Mouse (Mus musculus): ENCODE results near the gene Ccl25. TPM values are rescaled to one million over a fixed set of nuclear protein-coding genes. Genes with fewer than 3 reads are reported as not detected.

Ccl25 gene
- 23.1 and 26.0 TPM in 2 replicates for polyA plus RNA-seq (2016; fragmentation: Nextera tagmentation; extraction: Ambion mirVana)

GRCm38 (mm10) chr8:4324983-4325750 lies at the start of gene Ccl25, which contains the start of gene Elavl1:
TSS of gene Ccl25 (plus strand) at chr8:4325210.
TSS of gene Elavl1 (minus strand) at chr8:4325413.
- H3K4me2 ChIP-seq (replicated peaks) = peak within 1 kb of the TSS; percentile 88
- peak within 1 kb of the TSS; percentile 89 for H3K27ac ChIP-seq
- peaks cover 25% of the 10 kb centered on the region for H3K4me1 ChIP-seq
- no peaks in the 10 kb centered on the region for H3K9me3 ChIP-seq
- no peaks in the 10 kb centered on the region for H3K27me3 ChIP-seq
- peak within 1 kb of the TSS; percentile 99 for H3K9ac ChIP-seq
- H3K4me3 ChIP-seq = peak within 1 kb of the TSS; percentile 97
- ATAC-seq (ENCODE audit: insufficient number of reproducible peaks, insufficient read depth, low FRiP score, low TSS enrichment) = peak; percentile 95
- peaks cover 42% of the 10 kb centered on the region for H3K36me3 ChIP-seq
- 1% methylated on average over 78 of the region's 78 CpGs for WGBS

- H3K9ac ChIP-seq = peak within 1 kb of the TSS; percentile 66
- peaks cover 7% of the 10 kb centered on the region for H3K4me1 ChIP-seq
- H3K9me3 ChIP-seq = no peaks in the 10 kb centered on the region
- H3K27ac ChIP-seq = peak within 1 kb of the TSS; percentile 41; the same call in 1 of the 2 replicates
- ATAC-seq (ENCODE audit: insufficient number of reproducible peaks, insufficient read depth, low FRiP score, low TSS enrichment) = peak; percentile 91
- H3K4me3 ChIP-seq = peak within 1 kb of the TSS; percentile 64
- WGBS = under 1% methylated on average over 39 of the region's 39 CpGs
- no peaks in the 10 kb centered on the region for H3K27me3 ChIP-seq
- H3K36me3 ChIP-seq = peaks cover 23% of the 10 kb centered on the region
- peak within 1 kb of the TSS; percentile 72 for H3K4me2 ChIP-seq (replicated peaks)
These were observed 49.5 kb upstream of the Ccl25 start, which contains the start of gene Timm44 for GRCm38 (mm10) chr8:4275275-4276110. TSS of gene Timm44 (minus strand) at chr8:4275913.

- Histone ChIP-seq H3K27ac (peak overlapping the region; percentile 41; the same call in 1 of the 2 replicates), H3K4me3 (peak overlapping the region; percentile 64), H3K27me3 (no peaks in the 10 kb centered on the region), H3K9ac (peak overlapping the region; percentile 66), H3K36me3 (peaks cover 18% of the 10 kb centered on the region), H3K9me3 (no peaks in the 10 kb centered on the region), H3K4me1 (peaks cover 7% of the 10 kb centered on the region), H3K4me2 (replicated peaks) (peak overlapping the region; percentile 72)
- ATAC-seq (ENCODE audit: insufficient number of reproducible peaks, insufficient read depth, low FRiP score, low TSS enrichment) = peak; percentile 47; the same call in 1 of the 2 replicates
- 28% methylated on average over 9 of the region's 9 CpGs for WGBS
These were observed 48.9 kb upstream of the Ccl25 start for GRCm38 (mm10) chr8:4276111-4276465.

GRCm38 (mm10) chr8:4292738-4293137 lies 32.3 kb upstream of the Ccl25 start:
- 93% methylated on average over 5 of the region's 5 CpGs for WGBS
- H3K4me3 ChIP-seq = no peak overlapping the region

GRCm38 (mm10) chr8:4297822-4298221 lies 27.2 kb upstream of the Ccl25 start:
- H3K36me3 ChIP-seq = peaks cover 83% of the 10 kb centered on the region
- 91% methylated on average over 4 of the region's 4 CpGs for WGBS

More at GRCm38 (mm10) chr8:4292738-4293137, 32.3 kb upstream of the Ccl25 start:
- Histone ChIP-seq H3K36me3 (peaks cover 79% of the 10 kb centered on the region), H3K27me3 (no peaks in the 10 kb centered on the region), H3K9ac (no peak overlapping the region), H3K4me1 (no peaks in the 10 kb centered on the region), H3K4me2 (replicated peaks) (no peak overlapping the region), H3K9me3 (no peaks in the 10 kb centered on the region), H3K27ac (no peak overlapping the region)
- ATAC-seq (ENCODE audit: insufficient number of reproducible peaks, insufficient read depth, low FRiP score, low TSS enrichment) = no peak

GRCm38 (mm10) chr8:4304124-4304547 lies 20.9 kb upstream of the Ccl25 start:
- H3K4me3 ChIP-seq = no peak overlapping the region
- no peaks in the 10 kb centered on the region for H3K4me1 ChIP-seq
- H3K9me3 ChIP-seq = no peaks in the 10 kb centered on the region
- 76% methylated on average over 3 of the region's 3 CpGs for WGBS
- H3K36me3 ChIP-seq = peaks cover 96% of the 10 kb centered on the region
- no peak for ATAC-seq (ENCODE audit: insufficient number of reproducible peaks, insufficient read depth, low FRiP score, low TSS enrichment)
- no peak overlapping the region for H3K9ac ChIP-seq
- no peaks in the 10 kb centered on the region for H3K27me3 ChIP-seq
- no peak overlapping the region for H3K27ac ChIP-seq
- no peak overlapping the region for H3K4me2 ChIP-seq (replicated peaks)

More at GRCm38 (mm10) chr8:4297822-4298221, 27.2 kb upstream of the Ccl25 start:
- Histone ChIP-seq H3K9ac (no peak overlapping the region), H3K4me2 (replicated peaks) (no peak overlapping the region), H3K9me3 (no peaks in the 10 kb centered on the region), H3K27ac (no peak overlapping the region), H3K4me1 (no peaks in the 10 kb centered on the region), H3K27me3 (no peaks in the 10 kb centered on the region), H3K4me3 (no peak overlapping the region)
- no peak for ATAC-seq (ENCODE audit: insufficient number of reproducible peaks, insufficient read depth, low FRiP score, low TSS enrichment)

- 90% methylated on average over 2 of the region's 2 CpGs for WGBS
- H3K27ac ChIP-seq = no peak overlapping the region
- no peaks in the 10 kb centered on the region for H3K9me3 ChIP-seq
- H3K36me3 ChIP-seq = peaks cover 93% of the 10 kb centered on the region
- no peaks in the 10 kb centered on the region for H3K27me3 ChIP-seq
- H3K9ac ChIP-seq = no peak overlapping the region
- no peak overlapping the region for H3K4me2 ChIP-seq (replicated peaks)
- no peak overlapping the region for H3K4me3 ChIP-seq
- ATAC-seq (ENCODE audit: insufficient number of reproducible peaks, insufficient read depth, low FRiP score, low TSS enrichment) = no peak
- H3K4me1 ChIP-seq = no peaks in the 10 kb centered on the region
These were observed 19.2 kb upstream of the Ccl25 start for GRCm38 (mm10) chr8:4305838-4306237.

- Histone ChIP-seq H3K4me2 (replicated peaks) (no peak overlapping the region), H3K4me1 (no peaks in the 10 kb centered on the region; the same call in 1 of the 2 replicates), H3K4me3 (no peak overlapping the region), H3K9me3 (no peaks in the 10 kb centered on the region), H3K9ac (no peak overlapping the region), H3K36me3 (peaks cover 43% of the 10 kb centered on the region), H3K27ac (no peak overlapping the region), H3K27me3 (no peaks in the 10 kb centered on the region)
- ATAC-seq (ENCODE audit: insufficient number of reproducible peaks, insufficient read depth, low FRiP score, low TSS enrichment) = no peak
These were observed 12.9 kb upstream of the Ccl25 start for GRCm38 (mm10) chr8:4312104-4312503.

GRCm38 (mm10) chr8:4313254-4314124 lies 11.5 kb upstream of the Ccl25 start:
- Histone ChIP-seq H3K4me1 (no peaks in the 10 kb centered on the region; the same call in 1 of the 2 replicates), H3K9ac (no peak overlapping the region), H3K4me2 (replicated peaks) (no peak overlapping the region), H3K9me3 (no peaks in the 10 kb centered on the region), H3K27me3 (no peaks in the 10 kb centered on the region), H3K36me3 (peaks cover 32% of the 10 kb centered on the region), H3K4me3 (no peak overlapping the region), H3K27ac (no peak overlapping the region)
- ATAC-seq (ENCODE audit: insufficient number of reproducible peaks, insufficient read depth, low FRiP score, low TSS enrichment) = no peak
- WGBS = 78% methylated on average over 3 of the region's 3 CpGs

- Histone ChIP-seq H3K4me2 (replicated peaks) (no peak overlapping the region), H3K36me3 (peaks cover 26% of the 10 kb centered on the region), H3K4me1 (peaks cover under 1% of the 10 kb centered on the region; the same call in 1 of the 2 replicates), H3K4me3 (no peak overlapping the region), H3K9me3 (no peaks in the 10 kb centered on the region), H3K9ac (no peak overlapping the region), H3K27ac (no peak overlapping the region), H3K27me3 (no peaks in the 10 kb centered on the region)
- 94% methylated on average over 3 of the region's 3 CpGs for WGBS
- ATAC-seq (ENCODE audit: insufficient number of reproducible peaks, insufficient read depth, low FRiP score, low TSS enrichment) = no peak
These were observed 10.2 kb upstream of the Ccl25 start for GRCm38 (mm10) chr8:4314852-4315251.

- no peak for ATAC-seq (ENCODE audit: insufficient number of reproducible peaks, insufficient read depth, low FRiP score, low TSS enrichment)
- Histone ChIP-seq H3K27me3 (no peaks in the 10 kb centered on the region), H3K4me3 (no peak overlapping the region), H3K9ac (no peak overlapping the region), H3K4me2 (replicated peaks) (no peak overlapping the region), H3K4me1 (peaks cover 14% of the 10 kb centered on the region), H3K9me3 (no peaks in the 10 kb centered on the region), H3K27ac (no peak overlapping the region), H3K36me3 (peaks cover 28% of the 10 kb centered on the region)
- 91% methylated on average over 5 of the region's 5 CpGs for WGBS
These were observed 6.9 kb upstream of the Ccl25 start for GRCm38 (mm10) chr8:4318124-4318523.

Measured in embryonic facial prominence, embryonic 12.5 days (tissue).